Mouse (Mus musculus) ovary, adult 10 weeks (tissue): Measurements from ENCODE around the gene Impg1. TPM values are rescaled to one million over a fixed set of nuclear protein-coding genes. Genes with fewer than 3 reads are reported as not detected.

Source experiments
- polyA plus RNA-seq: library from polyadenylated mRNA; stranded (reverse); fragments of 350-450 nt; fragmentation: Illumina TruSeq; extraction: RNeasy Lipid Tissue Mini Kit (QIAGEN cat#74804); gene quantifications from one replicate; pipeline ENCODE4 v1.2.3, GENCODE M21; 2014

Gene Impg1
- polyA plus RNA-seq = not detected

DNA sequence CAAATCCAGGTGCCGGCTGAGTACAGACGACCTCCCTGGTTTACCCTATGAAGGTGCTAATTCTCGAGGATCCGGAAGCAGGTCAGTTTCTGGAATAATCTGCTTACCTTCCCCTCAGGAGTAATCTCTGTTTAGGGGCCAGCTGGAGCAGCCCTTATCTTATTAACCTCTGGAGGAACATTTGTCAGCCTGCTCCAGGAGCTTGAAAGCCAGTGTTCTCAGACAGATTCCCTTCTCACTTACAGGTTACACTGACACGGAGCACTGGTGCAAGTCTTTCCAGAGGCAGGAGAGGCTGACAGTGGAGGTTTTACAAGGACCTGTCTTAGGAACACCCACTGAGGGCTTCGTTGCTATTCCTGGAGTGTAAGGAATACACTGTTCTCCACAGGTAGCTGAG is at the start of gene Impg1:
Impg1 (minus strand) TSS at position 101 of the 400 bp plus-strand sequence.

